Mouse (Mus musculus): ENCODE results near the gene Tmem37.

DNA sequence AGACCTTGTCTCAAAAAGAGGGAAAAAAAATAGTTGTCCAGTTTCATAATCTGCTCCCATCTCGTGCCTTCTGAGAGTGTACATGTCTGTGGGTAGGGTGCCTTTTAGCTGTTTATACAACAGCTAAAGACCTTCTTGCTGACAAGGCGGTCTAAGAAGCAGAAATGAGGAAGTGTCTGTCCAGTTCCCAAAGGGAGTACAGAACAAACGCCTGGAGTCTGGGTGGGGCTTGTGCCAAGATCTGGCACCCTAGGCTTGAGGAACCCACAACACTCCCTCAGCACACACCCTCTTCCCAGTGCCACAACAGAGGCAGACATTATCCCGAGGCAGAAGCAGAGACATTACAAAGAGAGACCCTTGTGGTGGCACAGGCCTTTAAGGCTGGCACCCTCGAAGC is 1.6 kb upstream of the Tmem37 start:
- TF ChIP-seq ZC3H11A (IDR thresholded peaks at IDR 0.05; ENCODE audit: borderline replicate concordance, low read depth, low read length) = no peak
- TF ChIP-seq HCFC1 (IDR thresholded peaks at IDR 0.05; ENCODE audit: borderline replicate concordance, insufficient read depth, low read length) = no peak
- no peak for TF ChIP-seq CHD2 (IDR thresholded peaks at IDR 0.05; ENCODE audit: low read depth, low read length)
- no peak for TF ChIP-seq MAFK (IDR thresholded peaks at IDR 0.05; ENCODE audit: insufficient read depth, low read depth, low read length)
- TF ChIP-seq ZNF384 (IDR thresholded peaks at IDR 0.05; ENCODE audit: low read depth, low read length) = no peak

Data from ES-E14 (cell line).